Mouse (Mus musculus): Measurements from ENCODE around the gene Ccl27a.

- TF ChIP-seq EP300 (IDR thresholded peaks at IDR 0.05; ENCODE audit: low read depth in 1 of 2, low read length in 2 of 2) (no peak), POLR2A (IDR thresholded peaks at IDR 0.05; ENCODE audit: control insufficient read depth in 1 of 2, insufficient read depth in 1 of 2, low read depth in 1 of 2, low read length in 2 of 2, poor library complexity in 1 of 2) (no peak), ZMIZ1 (IDR thresholded peaks at IDR 0.05; ENCODE audit: low read depth, low read length) (no peak), CTCF (IDR thresholded peaks at IDR 0.05 in 2 of 3, conservative IDR thresholded peaks at IDR 0.05 in 1 of 3; ENCODE audit: control insufficient read depth in 1 of 3, insufficient read depth in 1 of 3, low read depth in 2 of 3, low read length in 3 of 3, poor library complexity in 1 of 3, severe bottlenecking in 1 of 3) (no peak), ZNF384 (IDR thresholded peaks at IDR 0.05; ENCODE audit: low read depth, low read length) (no peak), RCOR1 (IDR thresholded peaks at IDR 0.05; ENCODE audit: low read depth, low read length) (no peak), ZKSCAN1 (IDR thresholded peaks at IDR 0.05; ENCODE audit: low read depth, low read length) (no peak)
Observed at GRCm38 (mm10) chr4:41739260-41739659, 34.8 kb downstream of the Ccl27a start.
